Mouse (Mus musculus) embryonic facial prominence, embryonic 12.5 days (tissue): ENCODE data around the gene Morc3. TPM values are rescaled to one million over a fixed set of nuclear protein-coding genes. Genes with fewer than 3 reads are reported as not detected.
"Not testable (repeated sequence)": the region's sequence is repeated elsewhere in the genome, so short reads cannot be mapped to it uniquely, and the experiment has no call there.

ENCODE experiments used
- ATAC-seq: fragments of 200-750 bp; cut with Nextera tagmentation; 2 replicates; pipeline ENCODE4 v1.8.0; 2017; ENCODE audit not compliant: insufficient number of reproducible peaks, insufficient read depth, low FRiP score, low TSS enrichment
- H3K27ac ChIP-seq: fragments of 300-500 bp; sonication (generic); 2 replicates; pipeline ENCODE4 v1.5.1; 2016; ENCODE audit warnings: mild to moderate bottlenecking
- H3K27me3 ChIP-seq: fragments of 300-500 bp; sonication (generic); 2 replicates; pipeline ENCODE4 v1.6.1; 2016; ENCODE audit warnings: mild to moderate bottlenecking, moderate library complexity
- H3K36me3 ChIP-seq: fragments of 300-500 bp; sonication (generic); 2 replicates; pipeline ENCODE4 v1.6.1; 2016; ENCODE audit warnings: mild to moderate bottlenecking
- H3K4me1 ChIP-seq: fragments of 300-500 bp; sonication (generic); 2 replicates; pipeline ENCODE4 v1.6.1; 2016
- H3K4me2 ChIP-seq: fragments of 300-500 bp; sonication (generic); replicated peaks from 2 replicates; pipeline ENCODE4 v1.6.1; 2016; ENCODE audit warnings: mild to moderate bottlenecking, moderate library complexity
- H3K4me3 ChIP-seq: fragments of 300-500 bp; sonication (generic); 2 replicates; pipeline ENCODE4 v1.5.1; 2016; ENCODE audit warnings: mild to moderate bottlenecking
- H3K9ac ChIP-seq: fragments of 300-500 bp; sonication (generic); 2 replicates; pipeline ENCODE4 v1.6.1; 2016; ENCODE audit warnings: mild to moderate bottlenecking, moderate library complexity
- H3K9me3 ChIP-seq: fragments of 300-500 bp; sonication (generic); 2 replicates; pipeline ENCODE4 v1.6.1; 2016; ENCODE audit warnings: mild to moderate bottlenecking, moderate library complexity
- WGBS: fragments of 180-500 bp; shearing (Covaris S2); methylation state at CpG from one replicate; pipeline ENCODE4 v1.1.7; 2016; 5-methylcytosine and 5-hydroxymethylcytosine counted together
- polyA plus RNA-seq: library from polyadenylated mRNA; unstranded; fragments of >200 nt; fragmentation: Nextera tagmentation; extraction: Ambion mirVana; gene quantifications from 2 replicates; pipeline ENCODE4 v1.2.1, GENCODE M21; 2016

Morc3 gene
- polyA plus RNA-seq, 1 experiment from 2014 or later, result 42.3 TPM

- no peaks in the 10 kb centered on the region for H3K36me3 ChIP-seq
- H3K4me3 ChIP-seq, result no peak overlapping the region
- no peak overlapping the region for H3K27ac ChIP-seq
- H3K27me3 ChIP-seq, result no peaks in the 10 kb centered on the region; the same call in 1 of the 2 replicates
- WGBS, result 90% methylated on average over 1 of the region's 1 CpGs
- H3K4me1 ChIP-seq, result peaks cover 6% of the 10 kb centered on the region; the same call in 1 of the 2 replicates
- H3K9me3 ChIP-seq, result no peaks in the 10 kb centered on the region; the same call in 1 of the 2 replicates
- ATAC-seq, result no peak
- no peak overlapping the region for H3K4me2 ChIP-seq
- H3K9ac ChIP-seq, result no peak overlapping the region
Measured at GRCm38 (mm10) chr16:93820040-93820439, 11.9 kb upstream of the Morc3 start.

DNA sequence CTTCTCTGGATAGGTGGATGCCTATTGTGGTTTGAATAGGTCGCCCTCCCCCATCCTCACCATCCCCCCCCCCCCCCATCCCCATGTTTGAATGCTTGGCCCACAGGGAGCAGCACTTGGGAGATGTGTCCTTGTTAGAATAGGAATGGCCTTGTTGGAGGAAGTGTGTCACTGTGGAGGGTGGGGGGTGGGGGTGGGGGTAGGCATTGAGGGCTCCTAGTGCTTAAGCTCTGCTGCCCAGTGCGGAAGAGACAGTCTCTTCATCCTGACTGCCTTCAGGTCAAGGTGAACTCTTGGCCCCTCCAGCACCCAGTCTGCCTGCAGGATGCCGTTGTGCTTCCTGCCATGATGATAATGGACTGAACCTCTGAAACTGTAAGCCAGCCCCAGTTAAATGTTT lies 10.2 kb upstream of the Morc3 start:
- 91% methylated on average over 3 of the region's 3 CpGs for WGBS
- H3K27ac ChIP-seq, result no peak overlapping the region

DNA sequence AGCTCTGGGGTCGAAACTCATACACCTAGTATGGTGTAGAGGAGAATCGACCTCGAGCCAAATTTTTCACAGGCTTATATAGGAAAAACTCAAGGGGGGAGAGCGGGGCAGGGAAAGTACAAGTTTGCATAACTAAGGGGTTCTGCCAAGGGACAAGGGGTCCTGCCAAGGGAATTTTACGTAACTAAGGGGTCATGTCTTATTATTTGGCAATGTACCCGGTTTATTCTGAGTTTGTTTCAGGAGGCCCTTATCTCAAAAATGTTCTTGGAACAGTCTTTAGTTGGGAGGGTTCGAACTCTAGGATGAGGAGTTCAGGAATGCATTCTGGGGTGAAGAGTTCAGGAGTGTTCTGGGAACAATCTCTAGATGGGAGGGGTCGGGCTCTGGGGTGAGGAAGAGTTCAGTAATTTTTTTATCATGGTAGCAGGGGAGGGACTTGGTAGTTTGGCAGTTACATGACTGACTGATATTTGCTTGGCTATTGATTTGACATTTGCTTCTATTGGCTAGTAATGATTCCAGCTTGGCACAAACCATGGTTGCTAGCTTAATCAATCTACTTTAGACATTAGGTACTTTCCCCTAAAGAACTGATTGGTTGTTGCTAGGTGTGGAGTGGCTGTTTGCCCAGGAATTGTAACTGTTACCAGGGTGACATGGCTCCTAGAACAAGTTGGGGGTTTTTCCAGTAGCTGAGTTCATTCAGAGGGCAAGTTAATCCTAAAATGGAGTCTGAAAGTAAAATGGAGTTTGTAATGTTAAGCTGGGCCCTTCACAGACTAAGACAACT lies 9.3 kb upstream of the Morc3 start:
- H3K4me2 ChIP-seq, ATAC-seq, H3K27me3 ChIP-seq, H3K9ac ChIP-seq, H3K4me3 ChIP-seq, H3K4me1 ChIP-seq, H3K36me3 ChIP-seq, H3K27ac ChIP-seq, H3K9me3 ChIP-seq: not testable (repeated sequence)
- 90% methylated on average over 5 of the region's 8 CpGs for WGBS

More for the DNA sequence above, 10.2 kb upstream of the Morc3 start:
- Histone ChIP-seq H3K4me1 (no peaks in the 10 kb centered on the region), H3K4me2 (no peak overlapping the region), H3K4me3 (no peak overlapping the region), H3K9me3 (no peaks in the 10 kb centered on the region; the same call in 1 of the 2 replicates), H3K36me3 (no peaks in the 10 kb centered on the region), H3K27me3 (no peaks in the 10 kb centered on the region; the same call in 1 of the 2 replicates), H3K9ac (no peak overlapping the region)
- no peak for ATAC-seq

DNA sequence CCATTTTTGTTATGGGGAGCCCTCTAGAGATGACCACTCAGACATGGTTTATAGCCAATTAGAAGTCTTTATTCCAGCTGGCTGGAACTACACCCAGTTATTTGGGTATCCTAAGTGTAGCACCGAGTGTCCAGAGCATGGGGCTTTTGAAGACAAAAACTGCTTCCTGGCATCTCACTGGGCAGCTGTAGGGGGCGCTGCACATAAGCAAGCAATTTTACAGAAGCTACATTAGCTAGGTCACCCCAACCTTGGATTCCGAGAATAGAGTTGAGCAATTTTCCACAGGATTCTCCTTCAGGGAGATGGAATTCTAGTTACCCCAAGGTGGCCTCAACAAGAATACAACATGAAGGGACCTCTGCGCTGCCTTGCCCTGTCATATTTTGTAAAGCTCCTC lies 7.1 kb upstream of the Morc3 start:
- Histone ChIP-seq H3K27ac (no peak overlapping the region), H3K36me3 (no peaks in the 10 kb centered on the region), H3K9me3 (peaks cover 4% of the 10 kb centered on the region; the same call in 1 of the 2 replicates), H3K4me3 (no peak overlapping the region), H3K4me1 (no peaks in the 10 kb centered on the region), H3K27me3 (no peaks in the 10 kb centered on the region), H3K4me2 (no peak overlapping the region), H3K9ac (no peak overlapping the region)
- ATAC-seq, result no peak
- WGBS, result 86% methylated on average over 4 of the region's 4 CpGs

- peaks cover 4% of the 10 kb centered on the region; the same call in 1 of the 2 replicates for H3K9me3 ChIP-seq
- H3K27ac ChIP-seq, result no peak overlapping the region
- no peak overlapping the region for H3K4me3 ChIP-seq
- no peaks in the 10 kb centered on the region for H3K36me3 ChIP-seq
- no peak overlapping the region for H3K9ac ChIP-seq
- H3K4me2 ChIP-seq, result no peak overlapping the region
- 86% methylated on average over 4 of the region's 4 CpGs for WGBS
- ATAC-seq, result no peak
- H3K4me1 ChIP-seq, result no peaks in the 10 kb centered on the region
- no peaks in the 10 kb centered on the region for H3K27me3 ChIP-seq
Measured at GRCm38 (mm10) chr16:93825463-93825862, 6.5 kb upstream of the Morc3 start.

GRCm38 (mm10) chr16:93826054-93826453 lies 5.9 kb upstream of the Morc3 start:
- Histone ChIP-seq H3K27me3 (no peaks in the 10 kb centered on the region), H3K4me1 (no peaks in the 10 kb centered on the region), H3K36me3 (no peaks in the 10 kb centered on the region), H3K9me3 (peaks cover 4% of the 10 kb centered on the region; the same call in 1 of the 2 replicates), H3K4me2 (no peak overlapping the region), H3K9ac (no peak overlapping the region), H3K27ac (no peak overlapping the region), H3K4me3 (no peak overlapping the region)
- no peak for ATAC-seq
- WGBS, result 67% methylated on average over 11 of the region's 11 CpGs

GRCm38 (mm10) chr16:93826478-93826877 lies 5.4 kb upstream of the Morc3 start:
- not testable (repeated sequence) for H3K4me2 ChIP-seq, H3K4me3 ChIP-seq, H3K9ac ChIP-seq, H3K27ac ChIP-seq, H3K4me1 ChIP-seq, H3K9me3 ChIP-seq, H3K27me3 ChIP-seq, ATAC-seq, H3K36me3 ChIP-seq
- WGBS, result 43% methylated on average over 5 of the region's 5 CpGs

- 81% methylated on average over 6 of the region's 6 CpGs for WGBS
- Histone ChIP-seq H3K27ac (no peak overlapping the region), H3K9ac (no peak overlapping the region), H3K4me1 (no peaks in the 10 kb centered on the region), H3K36me3 (no peaks in the 10 kb centered on the region), H3K9me3 (peaks cover 4% of the 10 kb centered on the region; the same call in 1 of the 2 replicates), H3K4me3 (no peak overlapping the region), H3K27me3 (no peaks in the 10 kb centered on the region), H3K4me2 (no peak overlapping the region)
- no peak for ATAC-seq
Measured at GRCm38 (mm10) chr16:93826909-93827308, 5.0 kb upstream of the Morc3 start.

DNA sequence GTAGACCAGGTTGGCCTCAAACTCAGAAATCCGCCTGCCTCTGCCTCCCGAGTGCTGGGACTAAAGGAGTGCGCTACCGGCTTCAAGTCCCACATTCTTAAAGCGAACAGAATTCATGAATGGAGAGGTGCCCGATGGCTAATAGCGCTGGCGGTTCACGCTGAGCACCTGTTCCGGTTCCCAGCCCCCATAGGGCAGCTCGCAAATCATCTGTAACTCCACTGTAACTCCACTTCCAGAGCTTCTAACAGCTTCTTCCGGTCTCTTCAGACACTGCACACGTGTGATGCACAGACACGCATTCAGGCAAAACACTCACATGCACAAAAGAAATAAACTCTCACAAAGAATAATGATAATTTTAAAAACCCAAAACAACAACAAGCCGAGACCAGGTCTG lies 2.4 kb upstream of the Morc3 start:
- H3K27ac ChIP-seq, result no peak overlapping the region
- 0 out of 2 replicates have a peak, but pooled peaks cover 4% of the 10 kb centered on the region for H3K9me3 ChIP-seq
- H3K27me3 ChIP-seq, result no peaks in the 10 kb centered on the region
- H3K9ac ChIP-seq, result no peak overlapping the region
- H3K4me2 ChIP-seq, result no peak overlapping the region
- H3K4me1 ChIP-seq, result peaks cover 5% of the 10 kb centered on the region
- ATAC-seq, result no peak
- no peaks in the 10 kb centered on the region for H3K36me3 ChIP-seq
- H3K4me3 ChIP-seq, result no peak overlapping the region
- WGBS, result 94% methylated on average over 15 of the region's 15 CpGs

GRCm38 (mm10) chr16:93830071-93830470 lies 1.9 kb upstream of the Morc3 start:
- H3K27me3 ChIP-seq, result no peaks in the 10 kb centered on the region
- ATAC-seq, result no peak
- H3K36me3 ChIP-seq, result no peaks in the 10 kb centered on the region
- no peak overlapping the region for H3K4me2 ChIP-seq
- 0 out of 2 replicates have a peak, but pooled peaks cover 4% of the 10 kb centered on the region for H3K9me3 ChIP-seq
- H3K27ac ChIP-seq, result no peak overlapping the region
- peaks cover 5% of the 10 kb centered on the region for H3K4me1 ChIP-seq
- H3K4me3 ChIP-seq, result no peak overlapping the region
- H3K9ac ChIP-seq, result no peak overlapping the region
- WGBS, result 86% methylated on average over 9 of the region's 9 CpGs

GRCm38 (mm10) chr16:93830916-93831315 lies 1.0 kb upstream of the Morc3 start:
- ATAC-seq, result no peak

More at GRCm38 (mm10) chr16:93830916-93831315, 1.0 kb upstream of the Morc3 start:
- peaks cover 5% of the 10 kb centered on the region for H3K4me1 ChIP-seq
- no peak overlapping the region for H3K9ac ChIP-seq
- H3K4me2 ChIP-seq, result no peak overlapping the region
- H3K27me3 ChIP-seq, result no peaks in the 10 kb centered on the region
- H3K27ac ChIP-seq, result no peak overlapping the region
- 0 out of 2 replicates have a peak, but pooled peaks cover 4% of the 10 kb centered on the region for H3K9me3 ChIP-seq
- WGBS, result 73% methylated on average over 5 of the region's 5 CpGs
- H3K4me3 ChIP-seq, result no peak overlapping the region
- H3K36me3 ChIP-seq, result no peaks in the 10 kb centered on the region
